Mouse (Mus musculus) brain, embryonic 14.5 days (tissue): ENCODE measurements at regions not wholly inside any gene's neighbourhood (a gene's known extent, or its start where the extent isn't known, plus 50 kb on each side); places are given as distances from the start of the nearest gene placed in this dataset.

ENCODE experiments used
- CTCF ChIP-seq: fragments of 200-500 bp; IDR thresholded peaks from 2 replicates; pipeline ENCODE4 v1.5.1; 2012; ENCODE audit warnings: inconsistent platforms, mild to moderate bottlenecking, moderate library complexity, borderline replicate concordance; ENCODE audit not compliant: insufficient read depth, insufficient read length; ENCODE audit errors: extremely low read depth
- POLR2A ChIP-seq: fragments of 200-500 bp; IDR thresholded peaks from 2 replicates; pipeline ENCODE4 v1.6.1; 2012; ENCODE audit warnings: mild to moderate bottlenecking, inconsistent platforms, borderline replicate concordance; ENCODE audit not compliant: poor library complexity, insufficient read depth, insufficient read length, severe bottlenecking; ENCODE audit errors: extremely low read depth

DNA sequence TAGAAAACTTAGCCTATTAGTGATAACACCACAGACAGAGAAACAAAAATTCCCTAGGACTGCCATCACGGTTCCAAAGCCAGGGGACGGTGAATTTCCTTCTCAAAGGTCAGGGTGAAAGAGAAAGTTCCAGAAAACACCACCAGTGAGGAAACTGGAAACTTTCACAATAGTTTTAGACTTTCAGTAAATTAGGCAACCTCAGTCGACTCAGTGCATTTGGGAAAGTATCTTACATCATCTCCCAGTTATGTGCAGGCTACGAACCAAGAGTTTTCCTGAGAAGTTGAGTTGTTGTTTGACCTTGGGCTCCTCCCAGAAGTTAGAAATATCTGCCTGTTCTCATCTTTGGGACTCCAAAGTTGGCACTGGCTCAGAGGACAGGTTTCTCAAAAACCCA lies 116.9 kb downstream of the Ahr start:
- TF ChIP-seq CTCF (no peak), POLR2A (no peak)
